Mouse (Mus musculus): ENCODE data around the gene H2afv. TPM values are rescaled to one million over a fixed set of nuclear protein-coding genes. Genes with fewer than 3 reads are reported as not detected.

H2afv gene
- polyA plus RNA-seq, 1 experiment from 2014 or later: 510 TPM

- DNase-seq (ENCODE audit: low spot score) (no peak), ATAC-seq (replicated peaks; ENCODE audit: low FRiP score, low TSS enrichment, low read depth) (no peak)
- Histone ChIP-seq H3K36me3 (ENCODE audit: control insufficient read depth, insufficient read depth, low read length) (peaks cover 46% of the 10 kb centered on the region), H3K27me3 (replicated peaks; ENCODE audit: control insufficient read depth, insufficient read depth, low read length) (no peaks in the 10 kb centered on the region), H3K9me3 (ENCODE audit: control insufficient read depth, low read length) (no peaks in the 10 kb centered on the region), H3K4me3 (ENCODE audit: low read depth, low read length) (no peak overlapping the region), H3K4me1 (replicated peaks; ENCODE audit: control insufficient read depth, insufficient read depth, low read length) (0 out of 2 replicates have a peak, but pooled peaks cover 9% of the 10 kb centered on the region), H3K9ac (ENCODE audit: low read length) (no peak overlapping the region), H3K4me2 (ENCODE audit: low read length) (no peak overlapping the region), H3K27ac (ENCODE audit: low read depth) (no peak overlapping the region)
- 70% methylated on average over 1 of the region's 1 CpGs for WGBS
Observed at GRCm38 (mm10) chr11:6393866-6394265, 50.4 kb downstream of the H2afv start.

GRCm38 (mm10) chr11:6392857-6393256, 51.4 kb downstream of the H2afv start:
- H3K9me3 ChIP-seq (ENCODE audit: control insufficient read depth, low read length): no peaks in the 10 kb centered on the region
- no peak overlapping the region for H3K9ac ChIP-seq (ENCODE audit: low read length)
- WGBS: 81% methylated on average over 6 of the region's 6 CpGs
- no peak overlapping the region for H3K27ac ChIP-seq (ENCODE audit: low read depth)
- H3K4me2 ChIP-seq (ENCODE audit: low read length): no peak overlapping the region
- H3K36me3 ChIP-seq (ENCODE audit: control insufficient read depth, insufficient read depth, low read length): peaks cover 36% of the 10 kb centered on the region
- no peaks in the 10 kb centered on the region for H3K27me3 ChIP-seq (replicated peaks; ENCODE audit: control insufficient read depth, insufficient read depth, low read length)
- H3K4me1 ChIP-seq (replicated peaks; ENCODE audit: control insufficient read depth, insufficient read depth, low read length): 0 out of 2 replicates have a peak, but pooled peaks cover 9% of the 10 kb centered on the region
- DNase-seq (ENCODE audit: low spot score): no peak
- H3K4me3 ChIP-seq (ENCODE audit: low read depth, low read length): no peak overlapping the region
- ATAC-seq (replicated peaks; ENCODE audit: low FRiP score, low TSS enrichment, low read depth): no peak

GRCm38 (mm10) chr11:6391516-6392276, 52.5 kb downstream of the H2afv start:
- no peak for ATAC-seq (replicated peaks; ENCODE audit: low FRiP score, low TSS enrichment, low read depth)
- H3K9ac ChIP-seq (ENCODE audit: low read length): no peak overlapping the region
- no peak for DNase-seq (ENCODE audit: low spot score)
- no peak overlapping the region for H3K4me3 ChIP-seq (ENCODE audit: low read depth, low read length)
- 79% methylated on average over 8 of the region's 8 CpGs for WGBS
- peaks cover 24% of the 10 kb centered on the region for H3K36me3 ChIP-seq (ENCODE audit: control insufficient read depth, insufficient read depth, low read length)
- 0 out of 2 replicates have a peak, but pooled peaks cover 9% of the 10 kb centered on the region for H3K4me1 ChIP-seq (replicated peaks; ENCODE audit: control insufficient read depth, insufficient read depth, low read length)
- H3K27me3 ChIP-seq (replicated peaks; ENCODE audit: control insufficient read depth, insufficient read depth, low read length): no peaks in the 10 kb centered on the region
- H3K9me3 ChIP-seq (ENCODE audit: control insufficient read depth, low read length): no peaks in the 10 kb centered on the region
- H3K4me2 ChIP-seq (ENCODE audit: low read length): no peak overlapping the region
- H3K27ac ChIP-seq (ENCODE audit: low read depth): no peak overlapping the region

GRCm38 (mm10) chr11:6390376-6391053, 53.7 kb downstream of the H2afv start:
- no peaks in the 10 kb centered on the region for H3K9me3 ChIP-seq (ENCODE audit: control insufficient read depth, low read length)
- H3K27me3 ChIP-seq (replicated peaks; ENCODE audit: control insufficient read depth, insufficient read depth, low read length): no peaks in the 10 kb centered on the region
- no peak overlapping the region for H3K27ac ChIP-seq (ENCODE audit: low read depth)
- peak overlapping the region; percentile 80 for H3K9ac ChIP-seq (ENCODE audit: low read length)
- H3K36me3 ChIP-seq (ENCODE audit: control insufficient read depth, insufficient read depth, low read length): peaks cover 12% of the 10 kb centered on the region
- 84% methylated on average over 8 of the region's 8 CpGs for WGBS
- DNase-seq (ENCODE audit: low spot score) (no peak), ATAC-seq (replicated peaks; ENCODE audit: low FRiP score, low TSS enrichment, low read depth) (no peak)
- 0 out of 2 replicates have a peak, but pooled peaks cover 9% of the 10 kb centered on the region for H3K4me1 ChIP-seq (replicated peaks; ENCODE audit: control insufficient read depth, insufficient read depth, low read length)
- H3K4me2 ChIP-seq (ENCODE audit: low read length): peak overlapping the region; percentile 69
- peak overlapping the region; percentile 86 for H3K4me3 ChIP-seq (ENCODE audit: low read depth, low read length)

- Histone ChIP-seq H3K27ac (ENCODE audit: low read depth) (peak overlapping the region; percentile 94; the same call in 1 of the 2 replicates), H3K27me3 (replicated peaks; ENCODE audit: control insufficient read depth, insufficient read depth, low read length) (no peaks in the 10 kb centered on the region), H3K4me3 (ENCODE audit: low read depth, low read length) (peak overlapping the region; percentile 86), H3K9me3 (ENCODE audit: control insufficient read depth, low read length) (no peaks in the 10 kb centered on the region), H3K36me3 (ENCODE audit: control insufficient read depth, insufficient read depth, low read length) (0 out of 2 replicates have a peak, but pooled peaks cover 5% of the 10 kb centered on the region), H3K4me1 (replicated peaks; ENCODE audit: control insufficient read depth, insufficient read depth, low read length) (0 out of 2 replicates have a peak, but pooled peaks cover 9% of the 10 kb centered on the region), H3K9ac (ENCODE audit: low read length) (peak overlapping the region; percentile 80), H3K4me2 (ENCODE audit: low read length) (peak overlapping the region; percentile 69)
- ATAC-seq (replicated peaks; ENCODE audit: low FRiP score, low TSS enrichment, low read depth) (no peak; the same call in none of the 2 replicates), DNase-seq (ENCODE audit: low spot score) (peak; percentile 75)
- WGBS: under 1% methylated on average over 13 of the region's 43 CpGs
Observed at GRCm38 (mm10) chr11:6389483-6389921, 54.7 kb downstream of the H2afv start.

- 0 out of 2 replicates have a peak, but pooled peaks cover 9% of the 10 kb centered on the region for H3K4me1 ChIP-seq (replicated peaks; ENCODE audit: control insufficient read depth, insufficient read depth, low read length)
- H3K4me3 ChIP-seq (ENCODE audit: low read depth, low read length): peak within 1 kb of the TSS; percentile 86
- H3K27me3 ChIP-seq (replicated peaks; ENCODE audit: control insufficient read depth, insufficient read depth, low read length): no peaks in the 10 kb centered on the region
- H3K36me3 ChIP-seq (ENCODE audit: control insufficient read depth, insufficient read depth, low read length): 0 out of 2 replicates have a peak, but pooled peaks cover 2% of the 10 kb centered on the region
- H3K9me3 ChIP-seq (ENCODE audit: control insufficient read depth, low read length): no peaks in the 10 kb centered on the region
- peak within 1 kb of the TSS; percentile 69 for H3K4me2 ChIP-seq (ENCODE audit: low read length)
- ATAC-seq (replicated peaks; ENCODE audit: low FRiP score, low TSS enrichment, low read depth) (peak; percentile 99), DNase-seq (ENCODE audit: low spot score) (peak; percentile 96)
- peak within 1 kb of the TSS; percentile 94 for H3K27ac ChIP-seq (ENCODE audit: low read depth)
- 6% methylated on average over 51 of the region's 60 CpGs for WGBS
- H3K9ac ChIP-seq (ENCODE audit: low read length): peak within 1 kb of the TSS; percentile 80
Observed at GRCm38 (mm10) chr11:6388726-6389413, 55.4 kb downstream of the H2afv start, which contains the start of gene Zmiz2. Gene Zmiz2, plus strand, starts transcription at chr11:6389074.

GRCm38 (mm10) chr11:6388126-6388725, 56.0 kb downstream of the H2afv start:
- H3K9me3 ChIP-seq (ENCODE audit: control insufficient read depth, low read length): no peaks in the 10 kb centered on the region
- peak overlapping the region; percentile 69 for H3K4me2 ChIP-seq (ENCODE audit: low read length)
- no peak for ATAC-seq (replicated peaks; ENCODE audit: low FRiP score, low TSS enrichment, low read depth)
- 0 out of 2 replicates have a peak, but pooled peaks cover 9% of the 10 kb centered on the region for H3K4me1 ChIP-seq (replicated peaks; ENCODE audit: control insufficient read depth, insufficient read depth, low read length)
- no peak overlapping the region for H3K4me3 ChIP-seq (ENCODE audit: low read depth, low read length)
- no peak for DNase-seq (ENCODE audit: low spot score)
- no peak overlapping the region for H3K9ac ChIP-seq (ENCODE audit: low read length)
- no peaks in the 10 kb centered on the region for H3K36me3 ChIP-seq (ENCODE audit: control insufficient read depth, insufficient read depth, low read length)
- WGBS: 90% methylated on average over 6 of the region's 6 CpGs
- peak overlapping the region; percentile 94 for H3K27ac ChIP-seq (ENCODE audit: low read depth)
- no peaks in the 10 kb centered on the region for H3K27me3 ChIP-seq (replicated peaks; ENCODE audit: control insufficient read depth, insufficient read depth, low read length)

- no peak overlapping the region for H3K4me3 ChIP-seq (ENCODE audit: low read depth, low read length)
- no peak overlapping the region for H3K27ac ChIP-seq (ENCODE audit: low read depth)
- H3K4me1 ChIP-seq (replicated peaks; ENCODE audit: control insufficient read depth, insufficient read depth, low read length): no peaks in the 10 kb centered on the region
- H3K9ac ChIP-seq (ENCODE audit: low read length): no peak overlapping the region
- no peaks in the 10 kb centered on the region for H3K27me3 ChIP-seq (replicated peaks; ENCODE audit: control insufficient read depth, insufficient read depth, low read length)
- no peak for ATAC-seq (replicated peaks; ENCODE audit: low FRiP score, low TSS enrichment, low read depth)
- no peaks in the 10 kb centered on the region for H3K36me3 ChIP-seq (ENCODE audit: control insufficient read depth, insufficient read depth, low read length)
- no peak overlapping the region for H3K4me2 ChIP-seq (ENCODE audit: low read length)
- no peak for DNase-seq (ENCODE audit: low spot score)
- 80% methylated on average over 6 of the region's 6 CpGs for WGBS
- no peaks in the 10 kb centered on the region for H3K9me3 ChIP-seq (ENCODE audit: control insufficient read depth, low read length)
Observed at GRCm38 (mm10) chr11:6380916-6381315, 63.3 kb downstream of the H2afv start.

Measured in intestine, embryonic 14.5 days (tissue).